Mouse (Mus musculus) intestine, postnatal 0 days (tissue): ENCODE measurements around the gene Kng2. TPM values are rescaled to one million over a fixed set of nuclear protein-coding genes. Genes with fewer than 3 reads are reported as not detected.

Experiments used
- ATAC-seq: fragments of 200-750 bp; cut with Nextera tagmentation; 2 replicates; pipeline ENCODE4 v1.8.0; 2017; ENCODE audit warnings: mild to moderate bottlenecking, moderate TSS enrichment, moderate library complexity
- H3K27ac ChIP-seq: fragments of 300-500 bp; sonication (generic); 2 replicates; pipeline ENCODE4 v1.5.1; 2014; ENCODE audit warnings: mild to moderate bottlenecking, low read depth, low read length, moderate library complexity
- H3K27me3 ChIP-seq: fragments of 300-500 bp; sonication (generic); replicated peaks from 2 replicates; pipeline ENCODE4 v1.6.1; 2014; ENCODE audit warnings: low read length, mixed read lengths; ENCODE audit not compliant: control insufficient read depth, insufficient read depth
- H3K36me3 ChIP-seq: fragments of 300-500 bp; sonication (generic); 2 replicates; pipeline ENCODE4 v1.6.1; 2014; ENCODE audit warnings: mild to moderate bottlenecking, moderate library complexity; ENCODE audit not compliant: control insufficient read depth, insufficient read depth
- H3K4me1 ChIP-seq: fragments of 300-500 bp; sonication (generic); replicated peaks from 2 replicates; pipeline ENCODE4 v1.6.1; 2014; ENCODE audit warnings: antibody characterized with exemption, low read length, mixed read lengths; ENCODE audit not compliant: control insufficient read depth, insufficient read depth
- H3K4me2 ChIP-seq: fragments of 300-500 bp; sonication (generic); replicated peaks from 2 replicates; pipeline ENCODE4 v1.6.1; 2014; ENCODE audit warnings: low read depth, mild to moderate bottlenecking, moderate library complexity
- H3K4me3 ChIP-seq: fragments of 300-500 bp; sonication (generic); 2 replicates; pipeline ENCODE4 v1.5.1; 2014; ENCODE audit warnings: low read depth, low read length
- H3K9ac ChIP-seq: fragments of 300-500 bp; sonication (generic); 2 replicates; pipeline ENCODE4 v1.6.1; 2014; ENCODE audit warnings: mild to moderate bottlenecking, low read depth, low read length
- H3K9me3 ChIP-seq: fragments of 300-500 bp; sonication (generic); 2 replicates; pipeline ENCODE4 v1.6.1; 2016; ENCODE audit warnings: mixed run types; ENCODE audit not compliant: control insufficient read depth
- CTCF ChIP-seq: sonication (generic); IDR thresholded peaks from 2 replicates; pipeline ENCODE4 v1.5.1; 2016; ENCODE audit warnings: low read depth, mild to moderate bottlenecking, control low read depth, antibody characterized with exemption, moderate library complexity
- WGBS: fragments of 180-500 bp; shearing (Covaris S2); extraction: QIAGEN DNeasy Blood & Tissue Kit; methylation state at CpG from one replicate; pipeline ENCODE4 v1.1.7; 2014; 5-methylcytosine and 5-hydroxymethylcytosine counted together
- polyA plus RNA-seq: library from polyadenylated mRNA; unstranded; fragments of >200 nt; fragmentation: Nextera tagmentation; extraction: Ambion mirVana; gene quantifications from 2 replicates; pipeline ENCODE4 v1.2.1, GENCODE M21; 2015

The Kng2 gene
- polyA plus RNA-seq, 1 experiment from 2014 or later: 1.1 TPM

DNA sequence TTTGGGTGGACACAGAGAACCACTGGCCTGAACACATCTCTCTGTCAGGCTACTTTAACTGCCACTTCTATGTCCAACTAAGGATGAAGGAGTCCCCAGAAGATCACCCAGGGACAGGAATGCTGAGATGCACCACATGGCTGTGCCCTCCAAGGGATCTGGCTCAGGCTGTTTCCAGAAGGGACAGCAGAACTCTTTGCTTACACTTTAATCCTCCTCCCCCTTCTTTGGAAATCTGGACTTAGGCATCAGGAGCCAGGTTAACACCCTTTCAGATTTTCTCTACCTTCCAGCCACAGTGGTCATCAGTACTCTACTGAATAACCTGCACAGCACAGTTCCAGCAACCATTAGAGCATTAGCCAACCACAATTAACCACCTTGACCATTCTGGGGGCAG lies 66.0 kb downstream of the Kng2 start:
- Histone ChIP-seq H3K27ac (no peak overlapping the region), H3K36me3 (no peaks in the 10 kb centered on the region), H3K27me3 (no peaks in the 10 kb centered on the region), H3K4me2 (no peak overlapping the region), H3K4me1 (no peaks in the 10 kb centered on the region), H3K9ac (no peak overlapping the region), H3K4me3 (no peak overlapping the region), H3K9me3 (no peaks in the 10 kb centered on the region)
- no peak for TF ChIP-seq CTCF
- ATAC-seq: no peak

DNA sequence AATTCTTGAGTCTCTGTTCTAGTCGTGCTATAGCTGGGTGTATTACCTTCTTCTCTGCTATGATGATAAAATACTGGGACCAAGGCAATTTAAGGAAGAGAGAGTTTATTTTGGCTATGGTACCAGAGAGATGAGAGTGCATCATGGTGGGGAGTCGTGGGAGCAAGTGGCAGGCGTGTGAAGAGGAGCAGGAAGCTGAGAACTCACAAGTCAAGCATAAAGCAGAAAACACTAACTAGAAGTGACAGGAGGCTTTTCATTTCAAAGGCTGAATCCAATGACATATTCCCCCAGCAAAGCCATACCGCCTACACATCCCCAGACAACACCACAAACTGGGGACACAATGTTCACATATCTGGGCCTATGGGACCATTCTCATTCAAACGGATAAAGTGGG lies 67.0 kb downstream of the Kng2 start:
- Histone ChIP-seq H3K27me3 (no peaks in the 10 kb centered on the region), H3K4me3 (no peak overlapping the region), H3K27ac (no peak overlapping the region), H3K4me1 (no peaks in the 10 kb centered on the region), H3K36me3 (no peaks in the 10 kb centered on the region), H3K4me2 (no peak overlapping the region), H3K9ac (no peak overlapping the region), H3K9me3 (no peaks in the 10 kb centered on the region)
- WGBS: 81% methylated on average over 5 of the region's 5 CpGs
- ATAC-seq: no peak
- no peak for TF ChIP-seq CTCF

DNA sequence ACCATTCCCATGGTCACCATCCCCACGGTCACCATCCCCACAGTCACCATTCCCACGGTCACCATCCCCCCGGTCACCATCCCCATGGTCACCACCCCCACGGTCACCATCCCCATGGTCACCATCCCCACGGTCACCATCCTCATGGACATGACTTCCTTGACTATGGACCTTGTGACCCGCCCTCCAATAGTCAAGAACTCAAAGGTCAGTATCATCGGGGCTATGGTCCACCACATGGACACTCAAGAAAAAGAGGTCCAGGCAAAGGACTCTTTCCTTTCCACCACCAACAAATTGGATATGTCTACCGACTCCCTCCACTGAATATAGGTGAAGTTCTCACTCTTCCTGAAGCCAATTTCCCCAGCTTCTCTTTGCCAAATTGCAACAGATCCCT lies 68.2 kb downstream of the Kng2 start:
- Histone ChIP-seq H3K9me3 (no peaks in the 10 kb centered on the region), H3K27ac (no peak overlapping the region), H3K9ac (no peak overlapping the region), H3K4me2 (no peak overlapping the region), H3K36me3 (no peaks in the 10 kb centered on the region), H3K27me3 (no peaks in the 10 kb centered on the region), H3K4me3 (no peak overlapping the region), H3K4me1 (no peaks in the 10 kb centered on the region)
- TF ChIP-seq CTCF: no peak
- WGBS: 91% methylated on average over 8 of the region's 8 CpGs
- no peak for ATAC-seq

DNA sequence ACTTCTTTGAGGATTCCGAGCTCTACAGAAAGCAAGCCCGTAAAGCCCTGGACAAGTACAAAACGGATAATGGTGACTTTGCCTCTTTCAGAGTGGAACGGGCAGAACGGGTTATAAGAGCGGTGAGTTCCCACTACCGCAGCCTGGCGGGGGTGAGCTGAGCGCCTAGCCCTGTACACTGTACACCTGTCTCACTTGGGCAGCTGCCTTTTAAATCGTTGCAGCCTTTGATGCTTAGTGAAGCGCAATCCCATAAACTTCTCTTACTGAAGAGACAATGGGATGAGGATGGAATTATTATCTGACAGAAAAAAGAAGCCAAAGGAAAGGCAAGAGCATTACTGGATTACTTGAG lies 73.2 kb downstream of the Kng2 start:
- 88% methylated on average over 11 of the region's 11 CpGs for WGBS
- no peak for TF ChIP-seq CTCF
- Histone ChIP-seq H3K27me3 (no peaks in the 10 kb centered on the region), H3K9ac (no peak overlapping the region), H3K9me3 (no peaks in the 10 kb centered on the region), H3K4me3 (no peak overlapping the region), H3K36me3 (no peaks in the 10 kb centered on the region), H3K4me2 (no peak overlapping the region), H3K4me1 (no peaks in the 10 kb centered on the region), H3K27ac (no peak overlapping the region)
- ATAC-seq: no peak

DNA sequence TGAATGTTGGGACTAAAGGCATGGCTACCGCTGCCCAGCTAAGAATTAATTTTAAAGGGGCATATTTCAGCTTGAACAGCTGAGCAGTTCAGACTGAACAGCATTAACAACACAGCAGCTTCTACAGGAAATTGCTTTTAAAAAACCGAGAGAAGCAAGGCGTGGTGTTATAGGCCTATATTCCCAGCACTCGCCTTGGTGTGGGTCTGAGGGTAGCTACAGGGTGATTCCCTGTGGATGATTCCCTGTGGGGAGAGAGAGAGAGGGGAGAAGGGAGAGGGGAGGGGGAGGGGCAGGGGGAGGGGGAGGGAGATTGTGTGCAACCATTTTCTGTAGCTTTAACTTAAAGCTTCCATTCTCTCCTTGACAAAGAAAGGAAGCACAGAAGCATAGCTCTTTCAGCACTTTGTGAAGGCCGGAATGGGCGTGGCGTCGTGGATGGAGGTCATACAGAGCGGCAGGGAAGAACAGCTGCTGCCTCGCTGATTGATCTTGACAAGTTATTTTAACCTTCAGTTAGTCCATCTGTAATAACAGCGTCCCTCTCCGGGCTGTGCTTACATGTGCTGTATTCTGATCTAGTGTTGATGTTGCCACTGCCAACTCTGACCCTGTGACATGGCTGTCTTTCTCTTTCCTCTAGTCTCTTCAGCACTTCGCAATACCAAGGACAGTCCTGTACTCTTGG lies 73.7 kb downstream of the Kng2 start:
- no peak for ATAC-seq
- H3K27ac ChIP-seq: no peak overlapping the region
- no peaks in the 10 kb centered on the region for H3K36me3 ChIP-seq
- no peak for TF ChIP-seq CTCF
- H3K4me3 ChIP-seq: no peak overlapping the region
- no peaks in the 10 kb centered on the region for H3K27me3 ChIP-seq
- no peak overlapping the region for H3K9ac ChIP-seq
- H3K4me1 ChIP-seq: no peaks in the 10 kb centered on the region
- H3K4me2 ChIP-seq: no peak overlapping the region
- 54% methylated on average over 13 of the region's 13 CpGs for WGBS
- H3K9me3 ChIP-seq: no peaks in the 10 kb centered on the region

DNA sequence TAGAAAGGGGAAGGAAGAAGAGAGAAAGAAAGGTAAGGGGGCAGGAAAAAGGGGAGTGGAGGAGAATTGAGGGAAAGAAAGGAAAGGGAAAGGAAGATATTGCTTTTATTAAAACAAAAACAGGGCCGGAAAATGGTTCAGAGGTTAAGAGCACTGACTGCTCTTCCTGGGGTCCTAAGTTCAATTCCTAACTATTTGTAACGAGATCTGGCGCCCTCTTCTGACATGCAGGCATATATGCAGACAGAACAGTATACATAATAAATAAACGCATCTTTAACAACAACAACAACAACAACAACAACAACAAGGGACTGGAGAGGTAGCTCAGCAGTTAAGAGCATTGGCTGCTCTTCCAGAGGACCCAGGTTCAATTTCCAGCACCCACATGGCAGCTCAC lies 76.2 kb downstream of the Kng2 start:
- Histone ChIP-seq H3K4me1 (no peaks in the 10 kb centered on the region), H3K27ac (no peak overlapping the region), H3K27me3 (no peaks in the 10 kb centered on the region), H3K4me3 (no peak overlapping the region), H3K36me3 (no peaks in the 10 kb centered on the region), H3K4me2 (no peak overlapping the region), H3K9me3 (no peaks in the 10 kb centered on the region), H3K9ac (no peak overlapping the region)
- WGBS: 34% methylated on average over 4 of the region's 4 CpGs
- TF ChIP-seq CTCF: peak; percentile 54
- no peak for ATAC-seq
